Comparison of ENCODE assay signal across 8 mouse cellular contexts in genomic region chr12:112628928-112629721, GRCm38 (mm10). TPM values are rescaled to one million over a fixed set of nuclear protein-coding genes. Genes with fewer than 3 reads are reported as not detected.
DNase-seq lines count a peak whose midpoint lies in the region; ATAC-seq and TF ChIP-seq lines count a peak whose summit lies in the region.

No protein-coding gene starts in this region.

- peak overlapping the region; percentile 59 for H3K4me3 ChIP-seq in gastrocnemius, adult 2 months
- H3K4me3 ChIP-seq in hindbrain, embryonic 15.5 days, result peak overlapping the region; percentile 20
- peak overlapping the region; percentile 36 for H3K4me3 ChIP-seq in liver, embryonic 13.5 days (replicated peaks)
- no peak overlapping the region for H3K4me3 ChIP-seq in myocyte

- peaks cover 11% of the 10 kb centered on the region for H3K4me1 ChIP-seq in hindbrain, embryonic 15.5 days (replicated peaks)
- H3K4me1 ChIP-seq in liver, embryonic 13.5 days (replicated peaks), result peaks cover 73% of the 10 kb centered on the region

- WGBS in hindbrain, embryonic 15.5 days, result 42% methylated on average over 19 of the region's 19 CpGs
- 12% methylated on average over 19 of the region's 19 CpGs for WGBS in liver, embryonic 13.5 days (ENCODE audit: insufficient replicate concordance)

- no peak for TF ChIP-seq POLR2A in myocyte (IDR thresholded peaks at IDR 0.05; ENCODE audit: insufficient read length, low read depth)

- H3K9ac ChIP-seq in hindbrain, embryonic 15.5 days, result no peak overlapping the region
- peak overlapping the region; percentile 15 for H3K9ac ChIP-seq in liver, embryonic 13.5 days

- peak; percentile 38 for DNase-seq in right cerebral cortex, postnatal 14 days
- no peak for DNase-seq in right cerebral cortex, postnatal 25 days
- DNase-seq in adrenal gland, postnatal 4 days (ENCODE audit: low spot score in 2 of 2), result peak; percentile 25 to 47
- DNase-seq in gastrocnemius, adult 2 months, result peak; percentile 89
- peak; percentile 57 for DNase-seq in liver, embryonic 13.5 days
- peak; percentile 46 for DNase-seq in urinary bladder, postnatal 25 days (ENCODE audit: low spot score)

- no peaks in the 10 kb centered on the region for H3K27me3 ChIP-seq in hindbrain, embryonic 15.5 days
- no peaks in the 10 kb centered on the region for H3K27me3 ChIP-seq in liver, embryonic 13.5 days
- no peaks in the 10 kb centered on the region for H3K27me3 ChIP-seq in myocyte (ENCODE audit: control insufficient read depth, insufficient read depth, insufficient read length)

- TF ChIP-seq CTCF in gastrocnemius, adult 2 months (IDR thresholded peaks at IDR 0.05), result no peak

- peak overlapping the region; percentile 99 for H3K27ac ChIP-seq in gastrocnemius, adult 2 months
- H3K27ac ChIP-seq in hindbrain, embryonic 15.5 days (replicated peaks), result no peak overlapping the region
- peak overlapping the region; percentile 53 for H3K27ac ChIP-seq in liver, embryonic 13.5 days

- no peak overlapping the region for H3ac ChIP-seq in myocyte (ENCODE audit: control insufficient read depth, insufficient read length)

- H3K4me2 ChIP-seq in hindbrain, embryonic 15.5 days, result peak overlapping the region; percentile 51
- H3K4me2 ChIP-seq in liver, embryonic 13.5 days, result peak overlapping the region; percentile 61
- peak overlapping the region; percentile 55 for H3K4me2 ChIP-seq in myocyte (ENCODE audit: low read depth)

- intact Hi-C loops in gastrocnemius, adult 2 months (cut with DNase I), result no loop called here

- H3K36me3 ChIP-seq in hindbrain, embryonic 15.5 days, result no peaks in the 10 kb centered on the region
- H3K36me3 ChIP-seq in liver, embryonic 13.5 days, result no peaks in the 10 kb centered on the region
- no peaks in the 10 kb centered on the region for H3K36me3 ChIP-seq in myocyte (ENCODE audit: control insufficient read depth, insufficient read depth)

- no peaks in the 10 kb centered on the region for H3K9me3 ChIP-seq in hindbrain, embryonic 15.5 days
- H3K9me3 ChIP-seq in liver, embryonic 13.5 days (replicated peaks), result no peaks in the 10 kb centered on the region

- peak; percentile 75 for ATAC-seq in hindbrain, embryonic 15.5 days (ENCODE audit: low FRiP score, low read depth)
- peak; percentile 70 for ATAC-seq in liver, embryonic 13.5 days (ENCODE audit: low read depth)

- H3K79me2 ChIP-seq in myocyte (ENCODE audit: control insufficient read depth, insufficient read depth), result no peaks in the 10 kb centered on the region

TF ChIP-seq in myocyte, 11 proteins besides CTCF, POLR2A, EP300 and RAD21:
- TF ChIP-seq MYOD1 (IDR thresholded peaks at IDR 0.05; ENCODE audit: control insufficient read depth in 1 of 3, insufficient read length in 2 of 3, low read depth in 2 of 3) (no peak), CEBPB (IDR thresholded peaks at IDR 0.05; ENCODE audit: insufficient read depth, poor library complexity, severe bottlenecking) (peak; percentile 48; the same call in 1 of the 2 replicates), USF1 (IDR thresholded peaks at IDR 0.05; ENCODE audit: low read depth) (peak; percentile 76)

RNA-seq across cellular contexts. Expression of gene Adssl1, which starts 9.3 kb away (rescaled TPM):
- 10 to 100 TPM; 17.1 to 19.5 TPM for total RNA-seq in adrenal gland, postnatal 4 days (2021)
- total RNA-seq in gastrocnemius, adult 2 months (2021), result 1,000 to 10,000 TPM; 1,028 to 1,061 TPM
- polyA plus RNA-seq in hindbrain, embryonic 15.5 days (2015; fragmentation: Nextera tagmentation; extraction: Ambion mirVana), result 5.8 and 6.3 TPM in 2 replicates
- 6.7 and 7.5 TPM in 2 replicates for polyA plus RNA-seq in liver, embryonic 13.5 days (2015; fragmentation: Nextera tagmentation; extraction: Ambion mirVana)
- 202 TPM for polyA plus RNA-seq in myocyte (2012; fragmentation: generic; extraction: Trizol)

RNA-seq across cellular contexts. Expression of gene Siva1, which starts 15.4 kb away (rescaled TPM):
- 10 to 100 TPM; 69.9 to 72.6 TPM for total RNA-seq in adrenal gland, postnatal 4 days (2021)
- 10 to 100 TPM; 18.6 to 25.3 TPM for total RNA-seq in gastrocnemius, adult 2 months (2021)
- polyA plus RNA-seq in hindbrain, embryonic 15.5 days (2015; fragmentation: Nextera tagmentation; extraction: Ambion mirVana), result 55.6 and 61.2 TPM in 2 replicates
- polyA plus RNA-seq in liver, embryonic 13.5 days (2015; fragmentation: Nextera tagmentation; extraction: Ambion mirVana), result 120 and 148 TPM in 2 replicates
- polyA plus RNA-seq in myocyte (2012; fragmentation: generic; extraction: Trizol), result 85.6 TPM

RNA-seq across cellular contexts. Expression of gene Inf2, which starts 40.5 kb away (rescaled TPM):
- 10 to 100 TPM; 26.5 to 27.3 TPM for total RNA-seq in adrenal gland, postnatal 4 days (2021)
- 10 to 100 TPM in 1 of 2 experiments, 1 to 10 TPM in 1; 8.2 to 13.0 TPM for total RNA-seq in gastrocnemius, adult 2 months (2021)
- polyA plus RNA-seq in hindbrain, embryonic 15.5 days (2015; fragmentation: Nextera tagmentation; extraction: Ambion mirVana), result 0.89 and 1.0 TPM in 2 replicates
- 1.4 and 2.1 TPM in 2 replicates for polyA plus RNA-seq in liver, embryonic 13.5 days (2015; fragmentation: Nextera tagmentation; extraction: Ambion mirVana)
- 70.1 TPM for polyA plus RNA-seq in myocyte (2012; fragmentation: generic; extraction: Trizol)

RNA-seq across cellular contexts. Expression of gene Akt1, which starts 45.6 kb away (rescaled TPM):
- total RNA-seq in adrenal gland, postnatal 4 days (2021), result 100 to 1,000 TPM; 334 to 351 TPM
- 10 to 100 TPM; 50.9 to 59.3 TPM for total RNA-seq in gastrocnemius, adult 2 months (2021)
- 150 and 159 TPM in 2 replicates for polyA plus RNA-seq in hindbrain, embryonic 15.5 days (2015; fragmentation: Nextera tagmentation; extraction: Ambion mirVana)
- polyA plus RNA-seq in liver, embryonic 13.5 days (2015; fragmentation: Nextera tagmentation; extraction: Ambion mirVana), result 13.8 and 17.9 TPM in 2 replicates
- 352 TPM for polyA plus RNA-seq in myocyte (2012; fragmentation: generic; extraction: Trizol)

RNA-seq across cellular contexts. Expression of gene Zbtb42, which starts 49.5 kb away (rescaled TPM):
- 1 to 10 TPM; 6.4 to 6.8 TPM for total RNA-seq in adrenal gland, postnatal 4 days (2021)
- under 1 TPM; 0.64 to 0.81 TPM for total RNA-seq in gastrocnemius, adult 2 months (2021)
- polyA plus RNA-seq in hindbrain, embryonic 15.5 days (2015; fragmentation: Nextera tagmentation; extraction: Ambion mirVana), result 2.3 and 4.2 TPM in 2 replicates
- polyA plus RNA-seq in liver, embryonic 13.5 days (2015; fragmentation: Nextera tagmentation; extraction: Ambion mirVana), result 0.40 and 0.71 TPM in 2 replicates
- polyA plus RNA-seq in myocyte (2012; fragmentation: generic; extraction: Trizol), result 4.4 TPM

Comparison
In these comparisons a context has a peak if more than half of its experiments do, and no peak if none do; other contexts are left out.
1. RNA of gene Adssl1, which starts 9.3 kb away (polyA plus RNA-seq): 202 TPM in myocyte (single experiment); 6.7 to 7.5 TPM in liver, embryonic 13.5 days and 5.8 to 6.3 TPM in hindbrain, embryonic 15.5 days; every median in the first group is over 10 times any median in the second.
2. RNA of gene Inf2, which starts 40.5 kb away (polyA plus RNA-seq): 70.1 TPM in myocyte (single experiment); 1.4 to 2.1 TPM in liver, embryonic 13.5 days and 0.89 to 1.0 TPM in hindbrain, embryonic 15.5 days; every median in the first group is over 10 times any median in the second.
3. Peak in every context shown above with its lines, with median percentiles within 50 percentile points of each other: H3K4me2 ChIP-seq.